In genomic region chr2:25278928-25279882, GRCm38 (mm10) we compare ENCODE assay signal across 8 mouse cellular contexts. TPM values are rescaled to one million over a fixed set of nuclear protein-coding genes. Genes with fewer than 3 reads are reported as not detected.
DNase-seq lines count a peak whose midpoint lies in the region; ATAC-seq and TF ChIP-seq lines count a peak whose summit lies in the region.

No protein-coding gene starts in this region.

- peak; percentile 68 to 83 for DNase-seq in urinary bladder, adult 18-20 months (ENCODE audit: low spot score in 2 of 2)
- DNase-seq in urinary bladder, postnatal 10 days (ENCODE audit: low spot score), result no peak
- peak; percentile 86 for DNase-seq in c-Kit-positive CD71-positive TER-119-positive erythroid progenitor cells, embryonic 14.5 days (ENCODE audit: low spot score)
- DNase-seq in forebrain, embryonic 11.5 days (ENCODE audit: low spot score), result peak; percentile 89
- peak; percentile 88 for DNase-seq in naive thymus-derived CD4-positive, alpha-beta T cell, adult 2 months (ENCODE audit: low read depth)
- DNase-seq in thymus, postnatal 25 days, result peak; percentile 68

- 63% methylated on average over 13 of the region's 13 CpGs for WGBS in forebrain, embryonic 11.5 days
- 59% methylated on average over 13 of the region's 13 CpGs for WGBS in intestine, postnatal 0 days
- WGBS in liver, embryonic 12.5 days (ENCODE audit: insufficient replicate concordance), result 57% methylated on average over 13 of the region's 13 CpGs

- no peaks in the 10 kb centered on the region for H3K9me3 ChIP-seq in forebrain, embryonic 11.5 days (ENCODE audit: control insufficient read depth, low read length)
- H3K9me3 ChIP-seq in intestine, postnatal 0 days (ENCODE audit: control insufficient read depth), result no peaks in the 10 kb centered on the region
- no peaks in the 10 kb centered on the region for H3K9me3 ChIP-seq in liver, embryonic 12.5 days (replicated peaks)

- peaks cover 12% of the 10 kb centered on the region for H3K36me3 ChIP-seq in forebrain, embryonic 11.5 days (ENCODE audit: control insufficient read depth, insufficient read depth, low read length)
- H3K36me3 ChIP-seq in intestine, postnatal 0 days (ENCODE audit: control insufficient read depth, insufficient read depth), result peaks cover 84% of the 10 kb centered on the region
- H3K36me3 ChIP-seq in liver, embryonic 12.5 days, result peaks cover 99% of the 10 kb centered on the region

- peak; percentile 93 for TF ChIP-seq CTCF in intestine, postnatal 0 days (IDR thresholded peaks at IDR 0.05; ENCODE audit: low read depth)

- H3K4me1 ChIP-seq in forebrain, embryonic 11.5 days (replicated peaks; ENCODE audit: control insufficient read depth, insufficient read depth, low read length), result no peaks in the 10 kb centered on the region
- H3K4me1 ChIP-seq in intestine, postnatal 0 days (replicated peaks; ENCODE audit: control insufficient read depth, insufficient read depth, low read length), result no peaks in the 10 kb centered on the region
- H3K4me1 ChIP-seq in liver, embryonic 12.5 days, result no peaks in the 10 kb centered on the region

- H3K4me2 ChIP-seq in forebrain, embryonic 11.5 days (ENCODE audit: low read depth, low read length, severe bottlenecking), result no peak overlapping the region
- no peak overlapping the region for H3K4me2 ChIP-seq in intestine, postnatal 0 days (replicated peaks; ENCODE audit: low read depth)
- H3K4me2 ChIP-seq in liver, embryonic 12.5 days, result no peak overlapping the region

- H3K4me3 ChIP-seq in forebrain, embryonic 11.5 days (ENCODE audit: low read depth, low read length), result no peak overlapping the region
- H3K4me3 ChIP-seq in intestine, postnatal 0 days (ENCODE audit: low read depth, low read length), result no peak overlapping the region
- H3K4me3 ChIP-seq in liver, embryonic 12.5 days, result no peak overlapping the region

- H3K27ac ChIP-seq in forebrain, embryonic 11.5 days (ENCODE audit: low read depth, low read length), result no peak overlapping the region
- H3K27ac ChIP-seq in intestine, postnatal 0 days (ENCODE audit: low read depth, low read length), result no peak overlapping the region
- no peak overlapping the region for H3K27ac ChIP-seq in liver, embryonic 12.5 days

- no peaks in the 10 kb centered on the region for H3K27me3 ChIP-seq in forebrain, embryonic 11.5 days (ENCODE audit: control insufficient read depth, insufficient read depth, low read length)
- no peaks in the 10 kb centered on the region for H3K27me3 ChIP-seq in intestine, postnatal 0 days (replicated peaks; ENCODE audit: control insufficient read depth, insufficient read depth, low read length)
- no peaks in the 10 kb centered on the region for H3K27me3 ChIP-seq in liver, embryonic 12.5 days (replicated peaks)

- ATAC-seq in forebrain, embryonic 11.5 days (replicated peaks; ENCODE audit: low FRiP score), result no peak; the same call in 1 of the 2 replicates
- peak; percentile 54 for ATAC-seq in intestine, postnatal 0 days
- peak; percentile 46; the same call in 1 of the 2 replicates for ATAC-seq in liver, embryonic 12.5 days

- no peak overlapping the region for H3K9ac ChIP-seq in forebrain, embryonic 11.5 days (ENCODE audit: low read length)
- no peak overlapping the region for H3K9ac ChIP-seq in intestine, postnatal 0 days (ENCODE audit: low read depth, low read length)
- no peak overlapping the region for H3K9ac ChIP-seq in liver, embryonic 12.5 days

RNA-seq across cellular contexts. Expression of gene Anapc2, which starts 6.9 kb away (rescaled TPM):
- 116 and 126 TPM in 2 replicates for polyA plus RNA-seq in forebrain, embryonic 11.5 days (2014; fragmentation: Nextera tagmentation; extraction: Ambion mirVana)
- 41.6 and 43.4 TPM in 2 replicates for polyA plus RNA-seq in intestine, postnatal 0 days (2015; fragmentation: Nextera tagmentation; extraction: Ambion mirVana)
- 63.6 and 65.3 TPM in 2 replicates for polyA plus RNA-seq in liver, embryonic 12.5 days (2016; fragmentation: Nextera tagmentation; extraction: Ambion mirVana)

RNA-seq across cellular contexts. Expression of gene Ssna1, which starts 7.0 kb away (rescaled TPM):
- polyA plus RNA-seq in forebrain, embryonic 11.5 days (2014; fragmentation: Nextera tagmentation; extraction: Ambion mirVana), result 222 and 238 TPM in 2 replicates
- polyA plus RNA-seq in intestine, postnatal 0 days (2015; fragmentation: Nextera tagmentation; extraction: Ambion mirVana), result 105 and 108 TPM in 2 replicates
- polyA plus RNA-seq in liver, embryonic 12.5 days (2016; fragmentation: Nextera tagmentation; extraction: Ambion mirVana), result 164 and 179 TPM in 2 replicates

RNA-seq across cellular contexts. Expression of gene Tmem210, which starts 8.7 kb away (rescaled TPM):
- polyA plus RNA-seq in forebrain, embryonic 11.5 days (2014; fragmentation: Nextera tagmentation; extraction: Ambion mirVana), result not detected in 2 replicates
- polyA plus RNA-seq in intestine, postnatal 0 days (2015; fragmentation: Nextera tagmentation; extraction: Ambion mirVana), result not detected in 2 replicates
- polyA plus RNA-seq in liver, embryonic 12.5 days (2016; fragmentation: Nextera tagmentation; extraction: Ambion mirVana), result not detected in 2 replicates

RNA-seq across cellular contexts. Expression of gene Lrrc26, which starts 10.5 kb away (rescaled TPM):
- not detected in 2 replicates for polyA plus RNA-seq in forebrain, embryonic 11.5 days (2014; fragmentation: Nextera tagmentation; extraction: Ambion mirVana)
- 5.5 and 6.6 TPM in 2 replicates for polyA plus RNA-seq in intestine, postnatal 0 days (2015; fragmentation: Nextera tagmentation; extraction: Ambion mirVana)
- not detected in 2 replicates for polyA plus RNA-seq in liver, embryonic 12.5 days (2016; fragmentation: Nextera tagmentation; extraction: Ambion mirVana)

RNA-seq across cellular contexts. Expression of gene Tprn, which starts 16.8 kb away (rescaled TPM):
- polyA plus RNA-seq in forebrain, embryonic 11.5 days (2014; fragmentation: Nextera tagmentation; extraction: Ambion mirVana), result 4.6 and 7.3 TPM in 2 replicates
- polyA plus RNA-seq in intestine, postnatal 0 days (2015; fragmentation: Nextera tagmentation; extraction: Ambion mirVana), result 62.0 and 68.3 TPM in 2 replicates
- polyA plus RNA-seq in liver, embryonic 12.5 days (2016; fragmentation: Nextera tagmentation; extraction: Ambion mirVana), result 7.9 and 9.0 TPM in 2 replicates
